Mouse (Mus musculus) ES-Bruce4 (cell line): ENCODE results near the gene Brpf1.

Experiments used
- CTCF ChIP-seq: IDR thresholded peaks from one replicate; pipeline ENCODE4 v1.8.1; 2011; ENCODE audit warnings: low read depth, low read length
- EP300 ChIP-seq: IDR thresholded peaks from 2 replicates; pipeline ENCODE4 v1.6.1; 2011; ENCODE audit warnings: low read depth, low read length; ENCODE audit not compliant: insufficient read depth
- POLR2A ChIP-seq: IDR thresholded peaks from one replicate; pipeline ENCODE4 v1.8.1; 2011; ENCODE audit warnings: low read length; ENCODE audit not compliant: insufficient read depth

GRCm38 (mm10) chr6:113367574-113367973 lies 60.6 kb downstream of the Brpf1 start:
- no peak for TF ChIP-seq POLR2A
- TF ChIP-seq CTCF: no peak
- TF ChIP-seq EP300: no peak
